Mouse (Mus musculus) C2C12 (cell line): ENCODE data around the gene Kpna3.

ENCODE experiments used
- CTCF ChIP-seq: IDR thresholded peaks from one replicate; pipeline ENCODE4 v1.5.1; 2011; ENCODE audit not compliant: control insufficient read depth, insufficient read depth, insufficient read length
- MAX ChIP-seq: IDR thresholded peaks from one replicate; pipeline ENCODE4 v1.6.1; 2011; ENCODE audit warnings: mild to moderate bottlenecking, control low read depth
- MYOG ChIP-seq: IDR thresholded peaks from one replicate; pipeline ENCODE4 v1.6.1; 2011; ENCODE audit not compliant: control insufficient read depth, insufficient read length; ENCODE audit errors: extremely low read depth

DNA sequence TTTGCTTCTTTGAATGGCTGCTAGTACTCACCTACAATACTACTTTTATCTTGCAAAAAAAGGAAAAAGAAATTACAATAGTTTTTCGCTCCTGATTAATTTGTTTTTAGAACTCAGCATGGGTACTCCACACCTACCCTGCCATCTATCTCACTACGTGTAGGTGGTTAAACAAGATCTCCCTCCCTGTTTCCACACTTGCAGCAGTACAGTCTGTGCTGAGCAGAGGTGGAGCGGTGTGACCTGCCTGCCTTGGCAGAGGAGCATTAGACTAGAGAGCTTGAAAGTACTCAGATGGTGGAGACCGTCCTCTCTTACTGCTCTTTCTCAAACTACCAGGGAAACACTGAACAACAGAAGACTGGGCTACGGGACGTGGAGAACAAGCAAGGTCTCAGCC is 44.9 kb downstream of the Kpna3 start:
- TF ChIP-seq MYOG = no peak
- no peak for TF ChIP-seq MAX
- no peak for TF ChIP-seq CTCF
